Mouse (Mus musculus): Measurements from ENCODE around the gene Cd63. TPM values are rescaled to one million over a fixed set of nuclear protein-coding genes. Genes with fewer than 3 reads are reported as not detected.

The Cd63 gene
- polyA plus RNA-seq, 2 experiments, result 29.6 to 85.0 TPM

DNA sequence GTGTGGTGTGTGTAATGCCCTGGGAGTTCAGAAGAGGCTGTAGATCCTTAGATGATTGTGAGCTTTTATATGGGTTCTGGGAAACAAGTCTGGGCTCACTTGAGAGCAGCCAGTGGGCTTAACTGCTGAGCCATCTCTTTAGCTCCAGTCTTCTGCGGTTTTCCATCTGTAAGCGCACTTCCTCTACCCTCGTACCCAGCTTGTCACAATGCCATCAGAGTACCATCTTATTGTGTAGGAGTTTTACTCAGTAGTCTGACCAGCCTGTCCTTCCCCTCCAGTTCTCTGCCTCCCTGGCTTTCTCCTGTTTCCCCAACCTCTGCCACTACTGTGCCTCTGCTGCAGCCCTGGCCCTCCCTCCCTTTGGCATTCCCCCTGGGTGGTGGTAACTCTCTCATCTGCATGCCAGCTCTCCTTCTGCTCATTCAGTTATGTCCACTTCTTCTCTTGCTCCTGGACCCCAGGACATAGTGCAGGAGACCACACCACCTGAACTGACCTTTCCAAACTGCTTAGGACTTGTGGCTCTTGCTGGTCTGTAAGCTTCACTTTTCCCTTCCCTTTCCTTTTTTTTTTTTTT lies 1.7 kb downstream of the Cd63 start:
- TF ChIP-seq EP300 (IDR thresholded peaks at IDR 0.05; ENCODE audit: low read depth), result no peak
- TF ChIP-seq CTCF (IDR thresholded peaks at IDR 0.05; ENCODE audit: low read depth), result no peak
- Histone ChIP-seq H3K36me3 (replicated peaks; ENCODE audit: control insufficient read depth, insufficient read depth, low read depth) (no peaks in the 10 kb centered on the region), H3K4me1 (replicated peaks; ENCODE audit: control insufficient read depth in 2 of 2, insufficient read depth in 2 of 2, low read length in 1 of 2) (0 out of 4 replicates have a peak, but pooled peaks cover 0 to 3% of the 10 kb centered on the region in 2 experiments), H3K9ac (replicated peaks) (no peak overlapping the region), H3K4me2 (ENCODE audit: low read depth) (no peak overlapping the region), H3K4me3 (ENCODE audit: insufficient read depth in 1 of 2, low read depth in 2 of 2, low read length in 2 of 2) (no peak overlapping the region), H3K9me3 (ENCODE audit: control insufficient read depth, low read length) (no peaks in the 10 kb centered on the region), H3K27ac (no peak overlapping the region), H3K27me3 (ENCODE audit: control insufficient read depth, insufficient read depth, low read length) (no peaks in the 10 kb centered on the region)
- WGBS (ENCODE audit: insufficient replicate concordance), result 17% methylated on average over 3 of the region's 3 CpGs
- DNase-seq (ENCODE audit: low read depth in 3 of 3, low spot score in 3 of 3) (no peak), ATAC-seq (ENCODE audit: insufficient read depth) (no peak)

GRCm38 (mm10) chr10:128904812-128905211 lies 4.0 kb downstream of the Cd63 start:
- 0 out of 4 replicates have a peak, but pooled peaks cover 0 to 3% of the 10 kb centered on the region in 2 experiments for H3K4me1 ChIP-seq (replicated peaks; ENCODE audit: control insufficient read depth in 2 of 2, insufficient read depth in 2 of 2, low read length in 1 of 2)
- no peak overlapping the region for H3K27ac ChIP-seq
- no peak for ATAC-seq (ENCODE audit: insufficient read depth)
- no peak overlapping the region for H3K4me2 ChIP-seq (ENCODE audit: low read depth)
- TF ChIP-seq EP300 (IDR thresholded peaks at IDR 0.05; ENCODE audit: low read depth) (no peak), CTCF (IDR thresholded peaks at IDR 0.05; ENCODE audit: low read depth) (no peak)
- no peaks in the 10 kb centered on the region for H3K36me3 ChIP-seq (replicated peaks; ENCODE audit: control insufficient read depth, insufficient read depth, low read depth)
- peaks cover 15% of the 10 kb centered on the region for H3K27me3 ChIP-seq (ENCODE audit: control insufficient read depth, insufficient read depth, low read length)
- 57% methylated on average over 5 of the region's 5 CpGs for WGBS (ENCODE audit: insufficient replicate concordance)
- no peak overlapping the region for H3K4me3 ChIP-seq (ENCODE audit: insufficient read depth in 1 of 2, low read depth in 2 of 2, low read length in 2 of 2)
- no peak for DNase-seq (ENCODE audit: low read depth in 3 of 3, low spot score in 3 of 3)
- H3K9ac ChIP-seq (replicated peaks), result no peak overlapping the region
- no peaks in the 10 kb centered on the region for H3K9me3 ChIP-seq (ENCODE audit: control insufficient read depth, low read length)

DNA sequence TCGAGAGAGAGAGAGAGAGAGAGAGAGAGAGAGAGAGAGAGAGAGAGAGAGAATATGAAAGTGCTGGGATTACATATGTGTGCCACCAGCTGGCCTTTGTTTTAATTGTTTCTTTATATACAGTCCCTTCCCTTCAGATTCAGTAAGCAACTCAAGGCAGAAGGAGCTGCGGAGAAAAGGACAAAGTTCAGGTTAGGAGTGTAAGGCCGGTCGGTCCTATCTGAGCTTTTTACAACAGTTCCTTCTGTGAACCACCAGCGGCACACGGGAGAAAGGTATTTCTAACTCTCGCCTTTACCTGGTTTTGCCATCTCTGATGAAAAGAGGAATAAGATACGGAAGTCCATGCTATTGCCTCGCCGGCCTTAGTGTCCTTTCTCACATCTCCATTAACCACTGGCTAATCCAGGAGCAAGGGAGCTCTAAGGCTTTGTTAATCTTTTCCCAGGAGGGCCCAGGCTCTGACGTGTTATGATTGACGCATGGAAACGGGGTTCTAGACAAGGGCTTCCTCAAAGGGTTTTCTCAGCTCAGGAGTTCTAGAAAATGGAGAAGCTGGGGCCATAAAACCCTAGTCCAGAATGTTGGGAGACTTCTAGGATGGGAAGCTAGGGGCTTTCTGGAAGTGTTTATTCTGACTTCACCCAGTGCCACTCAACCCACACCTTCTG lies 8.1 kb downstream of the Cd63 start:
- H3K4me1 ChIP-seq (replicated peaks; ENCODE audit: control insufficient read depth in 2 of 2, insufficient read depth in 2 of 2, low read length in 1 of 2), result peaks cover 0 to 3% of the 10 kb centered on the region in 2 experiments; a peak in 1 of 4 replicates
- H3K9ac ChIP-seq (replicated peaks), result no peak overlapping the region
- no peaks in the 10 kb centered on the region for H3K9me3 ChIP-seq (ENCODE audit: control insufficient read depth, low read length)
- H3K4me3 ChIP-seq (ENCODE audit: insufficient read depth in 1 of 2, low read depth in 2 of 2, low read length in 2 of 2), result peak overlapping the region in 1 of 2 experiments; percentile 61; a peak in 1 of 4 replicates
- ATAC-seq (ENCODE audit: insufficient read depth) (no peak; the same call in 1 of the 2 replicates), DNase-seq (ENCODE audit: low read depth in 3 of 3, low spot score in 3 of 3) (no peak)
- whole genome bisulfite sequencing (ENCODE audit: insufficient replicate concordance), result 56% methylated on average over 13 of the region's 13 CpGs
- H3K27ac ChIP-seq, result no peak overlapping the region
- no peaks in the 10 kb centered on the region for H3K36me3 ChIP-seq (replicated peaks; ENCODE audit: control insufficient read depth, insufficient read depth, low read depth)
- peaks cover 26% of the 10 kb centered on the region for H3K27me3 ChIP-seq (ENCODE audit: control insufficient read depth, insufficient read depth, low read length)
- TF ChIP-seq CTCF (IDR thresholded peaks at IDR 0.05; ENCODE audit: low read depth) (no peak), EP300 (IDR thresholded peaks at IDR 0.05; ENCODE audit: low read depth) (no peak)
- peak overlapping the region; percentile 41 for H3K4me2 ChIP-seq (ENCODE audit: low read depth)

DNA sequence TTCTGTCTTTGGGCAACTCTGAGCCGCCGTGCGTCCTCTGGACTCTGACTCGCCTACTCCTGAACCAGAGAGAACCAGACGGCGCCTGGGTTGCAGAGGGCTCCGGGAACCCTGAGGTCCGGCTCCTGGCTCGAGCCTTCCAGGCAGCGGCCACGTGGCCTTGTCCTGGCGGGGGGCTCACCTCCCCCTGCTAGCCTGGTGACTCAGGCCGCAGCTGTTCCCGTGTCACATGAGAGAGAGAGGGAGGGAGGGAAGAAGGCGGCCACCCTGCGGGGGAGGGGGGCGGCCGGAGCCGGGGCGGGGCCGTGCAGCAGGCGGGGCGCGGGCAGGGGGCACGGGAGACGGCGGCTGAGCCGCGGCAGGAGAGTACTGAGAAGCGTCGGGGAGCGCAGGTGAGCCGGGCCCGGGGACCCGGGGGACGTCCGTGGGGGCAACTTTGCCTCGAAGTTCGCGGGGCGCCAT lies 8.8 kb downstream of the Cd63 start:
- peak overlapping the region; percentile 59 for H3K9ac ChIP-seq (replicated peaks)
- peak overlapping the region; percentile 61 to 64 for H3K4me3 ChIP-seq (ENCODE audit: insufficient read depth in 1 of 2, low read depth in 2 of 2, low read length in 2 of 2)
- WGBS (ENCODE audit: insufficient replicate concordance), result under 1% methylated on average over 39 of the region's 41 CpGs
- DNase-seq (ENCODE audit: low read depth in 3 of 3, low spot score in 3 of 3) (no peak), ATAC-seq (ENCODE audit: insufficient read depth) (peak; percentile 59)
- TF ChIP-seq EP300 (IDR thresholded peaks at IDR 0.05; ENCODE audit: low read depth) (no peak), CTCF (IDR thresholded peaks at IDR 0.05; ENCODE audit: low read depth) (no peak)
- H3K4me1 ChIP-seq (replicated peaks; ENCODE audit: control insufficient read depth in 2 of 2, insufficient read depth in 2 of 2, low read length in 1 of 2), result peaks cover 0 to 3% of the 10 kb centered on the region in 2 experiments; a peak in 1 of 4 replicates
- H3K9me3 ChIP-seq (ENCODE audit: control insufficient read depth, low read length), result no peaks in the 10 kb centered on the region
- no peaks in the 10 kb centered on the region for H3K36me3 ChIP-seq (replicated peaks; ENCODE audit: control insufficient read depth, insufficient read depth, low read depth)
- peaks cover 26% of the 10 kb centered on the region for H3K27me3 ChIP-seq (ENCODE audit: control insufficient read depth, insufficient read depth, low read length)
- no peak overlapping the region for H3K27ac ChIP-seq
- peak overlapping the region; percentile 41 for H3K4me2 ChIP-seq (ENCODE audit: low read depth)

Data from liver, embryonic 14.5 days (tissue).